Mouse (Mus musculus) stomach, embryonic 14.5 days (tissue): ENCODE measurements around the gene Mfap5. TPM values are rescaled to one million over a fixed set of nuclear protein-coding genes. Genes with fewer than 3 reads are reported as not detected.
"Not testable (repeated sequence)": the region's sequence is repeated elsewhere in the genome, so short reads cannot be mapped to it uniquely, and the experiment has no call there.

Experiments used
- ATAC-seq: fragments of 200-750 bp; cut with Nextera tagmentation; 2 replicates; pipeline ENCODE4 v1.8.0; 2017; ENCODE audit warnings: low read depth, moderate TSS enrichment; ENCODE audit not compliant: insufficient number of reproducible peaks, insufficient read depth, low FRiP score
- H3K27ac ChIP-seq: fragments of 300-500 bp; sonication (generic); 2 replicates; pipeline ENCODE4 v1.5.1; 2014; ENCODE audit warnings: mild to moderate bottlenecking, low read length, moderate library complexity, mixed read lengths
- H3K27me3 ChIP-seq: fragments of 300-500 bp; sonication (generic); 2 replicates; pipeline ENCODE4 v1.6.1; 2014; ENCODE audit warnings: low read length, control low read depth, mixed read lengths; ENCODE audit not compliant: control insufficient read depth, insufficient read depth
- H3K36me3 ChIP-seq: fragments of 300-500 bp; sonication (generic); 2 replicates; pipeline ENCODE4 v1.6.1; 2014; ENCODE audit warnings: mild to moderate bottlenecking, control low read depth, low read length, moderate library complexity, mixed read lengths; ENCODE audit not compliant: control insufficient read depth, insufficient read depth
- H3K4me1 ChIP-seq: fragments of 300-500 bp; sonication (generic); 2 replicates; pipeline ENCODE4 v1.6.1; 2014; ENCODE audit warnings: low read length, control low read depth, mixed read lengths; ENCODE audit not compliant: control insufficient read depth, insufficient read depth
- H3K4me2 ChIP-seq: fragments of 300-500 bp; sonication (generic); replicated peaks from 2 replicates; pipeline ENCODE4 v1.6.1; 2014; ENCODE audit warnings: low read depth, low read length, control low read depth
- H3K4me3 ChIP-seq: fragments of 300-500 bp; sonication (generic); 2 replicates; pipeline ENCODE4 v1.5.1; 2014; ENCODE audit warnings: low read depth, low read length, control low read depth
- H3K9ac ChIP-seq: fragments of 300-500 bp; sonication (generic); replicated peaks from 2 replicates; pipeline ENCODE4 v1.6.1; 2014; ENCODE audit warnings: low read depth, mild to moderate bottlenecking, control low read depth, low read length, moderate library complexity, mixed read lengths
- H3K9me3 ChIP-seq: fragments of 300-500 bp; sonication (generic); 2 replicates; pipeline ENCODE4 v1.6.1; 2016; ENCODE audit warnings: low read depth, low read length, control low read depth; ENCODE audit not compliant: control insufficient read depth
- WGBS: fragments of 180-500 bp; shearing (Covaris S2); extraction: QIAGEN DNeasy Blood & Tissue Kit; methylation state at CpG from one replicate; pipeline ENCODE4 v1.1.7; 2014; 5-methylcytosine and 5-hydroxymethylcytosine counted together
- polyA plus RNA-seq: library from polyadenylated mRNA; unstranded; fragments of >200 nt; fragmentation: Nextera tagmentation; extraction: Ambion mirVana; gene quantifications from 2 replicates; pipeline ENCODE4 v1.2.1, GENCODE M21; 2014

The Mfap5 gene
- polyA plus RNA-seq, 1 experiment from 2014 or later = 20.5 TPM

- Histone ChIP-seq H3K27ac (no peak overlapping the region), H3K36me3 (no peaks in the 10 kb centered on the region), H3K9me3 (no peaks in the 10 kb centered on the region), H3K4me2 (no peak overlapping the region), H3K27me3 (no peaks in the 10 kb centered on the region), H3K4me1 (no peaks in the 10 kb centered on the region), H3K4me3 (no peak overlapping the region), H3K9ac (no peak overlapping the region)
- 60% methylated on average over 9 of the region's 9 CpGs for WGBS
- ATAC-seq = no peak
Measured at GRCm38 (mm10) chr6:122522595-122522994, 16.9 kb downstream of the Mfap5 start.

GRCm38 (mm10) chr6:122523289-122523688 is 17.6 kb downstream of the Mfap5 start:
- Histone ChIP-seq H3K9ac (no peak overlapping the region), H3K27ac (no peak overlapping the region), H3K4me1 (no peaks in the 10 kb centered on the region), H3K4me3 (no peak overlapping the region), H3K36me3 (no peaks in the 10 kb centered on the region), H3K27me3 (no peaks in the 10 kb centered on the region), H3K4me2 (no peak overlapping the region), H3K9me3 (no peaks in the 10 kb centered on the region)
- WGBS = 73% methylated on average over 8 of the region's 8 CpGs
- ATAC-seq = no peak

GRCm38 (mm10) chr6:122527596-122527995 is 22.0 kb downstream of the Mfap5 start:
- Histone ChIP-seq H3K36me3 (no peaks in the 10 kb centered on the region), H3K4me1 (no peaks in the 10 kb centered on the region), H3K4me3 (no peak overlapping the region), H3K9me3 (no peaks in the 10 kb centered on the region), H3K27ac (no peak overlapping the region), H3K4me2 (no peak overlapping the region), H3K27me3 (no peaks in the 10 kb centered on the region), H3K9ac (no peak overlapping the region)
- WGBS = 25% methylated on average over 12 of the region's 12 CpGs
- ATAC-seq = no peak

GRCm38 (mm10) chr6:122528136-122528535 is 22.5 kb downstream of the Mfap5 start:
- WGBS = 80% methylated on average over 11 of the region's 11 CpGs
- H3K27ac ChIP-seq = no peak overlapping the region

GRCm38 (mm10) chr6:122531466-122532174 is 26.0 kb downstream of the Mfap5 start:
- Histone ChIP-seq H3K4me3 (no peak overlapping the region), H3K27ac (no peak overlapping the region), H3K4me1 (no peaks in the 10 kb centered on the region), H3K36me3 (no peaks in the 10 kb centered on the region), H3K9ac (no peak overlapping the region), H3K4me2 (no peak overlapping the region), H3K9me3 (no peaks in the 10 kb centered on the region), H3K27me3 (no peaks in the 10 kb centered on the region)
- 0 out of 2 replicates have a peak, but pooled peaks have one; percentile 24 for ATAC-seq
- 62% methylated on average over 8 of the region's 8 CpGs for WGBS

More at GRCm38 (mm10) chr6:122528136-122528535, 22.5 kb downstream of the Mfap5 start:
- H3K4me1 ChIP-seq = no peaks in the 10 kb centered on the region
- no peak overlapping the region for H3K4me3 ChIP-seq
- no peak overlapping the region for H3K4me2 ChIP-seq
- H3K9ac ChIP-seq = no peak overlapping the region
- no peaks in the 10 kb centered on the region for H3K9me3 ChIP-seq
- no peaks in the 10 kb centered on the region for H3K36me3 ChIP-seq
- no peak for ATAC-seq
- H3K27me3 ChIP-seq = no peaks in the 10 kb centered on the region

GRCm38 (mm10) chr6:122532883-122533302 is 27.2 kb downstream of the Mfap5 start:
- no peaks in the 10 kb centered on the region for H3K4me1 ChIP-seq
- H3K9me3 ChIP-seq = no peaks in the 10 kb centered on the region
- no peak overlapping the region for H3K4me3 ChIP-seq
- no peak overlapping the region for H3K9ac ChIP-seq
- WGBS = 12% methylated on average over 4 of the region's 4 CpGs
- H3K27me3 ChIP-seq = no peaks in the 10 kb centered on the region
- H3K27ac ChIP-seq = no peak overlapping the region
- ATAC-seq = no peak; the same call in 1 of the 2 replicates
- H3K36me3 ChIP-seq = no peaks in the 10 kb centered on the region
- H3K4me2 ChIP-seq = 0 out of 2 replicates have a peak overlapping the region, but pooled peaks have one; percentile 14

GRCm38 (mm10) chr6:122534032-122534431 is 28.4 kb downstream of the Mfap5 start:
- WGBS = 41% methylated on average over 3 of the region's 3 CpGs
- Histone ChIP-seq H3K27me3 (no peaks in the 10 kb centered on the region), H3K4me1 (no peaks in the 10 kb centered on the region), H3K36me3 (no peaks in the 10 kb centered on the region), H3K4me2 (no peak overlapping the region), H3K9ac (no peak overlapping the region), H3K9me3 (no peaks in the 10 kb centered on the region), H3K27ac (no peak overlapping the region), H3K4me3 (no peak overlapping the region)
- no peak for ATAC-seq

- Histone ChIP-seq H3K4me2 (no peak overlapping the region), H3K4me3 (no peak overlapping the region), H3K9ac (no peak overlapping the region), H3K4me1 (no peaks in the 10 kb centered on the region), H3K36me3 (no peaks in the 10 kb centered on the region), H3K27me3 (no peaks in the 10 kb centered on the region), H3K9me3 (no peaks in the 10 kb centered on the region), H3K27ac (no peak overlapping the region)
- ATAC-seq = no peak
- WGBS = 84% methylated on average over 9 of the region's 9 CpGs
Measured at GRCm38 (mm10) chr6:122539564-122539963, 33.9 kb downstream of the Mfap5 start.

GRCm38 (mm10) chr6:122542459-122542858 is 36.8 kb downstream of the Mfap5 start:
- not testable (repeated sequence) for H3K4me2 ChIP-seq, H3K27me3 ChIP-seq, ATAC-seq, H3K9ac ChIP-seq, H3K4me1 ChIP-seq, H3K36me3 ChIP-seq, H3K27ac ChIP-seq, H3K9me3 ChIP-seq, H3K4me3 ChIP-seq
- WGBS = 74% methylated on average over 5 of the region's 5 CpGs
